Mouse (Mus musculus) NIH3T3 (cell line): Measurements from ENCODE around the gene Abcc6.
"Not testable (repeated sequence)": the region's sequence is repeated elsewhere in the genome, so short reads cannot be mapped to it uniquely, and the experiment has no call there.

ENCODE experiments used
- DNase-seq: peaks from one replicate; pipeline ENCODE4 v3.0.0-alpha.2; 2012; ENCODE audit warnings: low read depth

The Abcc6 gene

GRCm38 (mm10) chr7:45933766-45934165, 96.3 kb downstream of the Abcc6 start:
- not testable (repeated sequence) for DNase-seq

- DNase-seq: peak; percentile 32
These were observed 100.4 kb downstream of the Abcc6 start for GRCm38 (mm10) chr7:45929688-45930087.

GRCm38 (mm10) chr7:45928626-45929295, 101.3 kb downstream of the Abcc6 start:
- DNase-seq: no peak

GRCm38 (mm10) chr7:45924429-45924816, 105.7 kb downstream of the Abcc6 start:
- no peak for DNase-seq

GRCm38 (mm10) chr7:45923762-45924428, 106.2 kb downstream of the Abcc6 start, which contains the start of gene Ccdc114:
Ccdc114 (plus strand) TSS chr7:45924072.
- DNase-seq: no peak

- no peak for DNase-seq
These were observed 107.0 kb downstream of the Abcc6 start for GRCm38 (mm10) chr7:45922928-45923761.

- no peak for DNase-seq
These were observed 108.0 kb downstream of the Abcc6 start for GRCm38 (mm10) chr7:45921950-45922600.

GRCm38 (mm10) chr7:45921242-45921621, 108.9 kb downstream of the Abcc6 start, which contains the start of gene Emp3:
Emp3 (minus strand) TSS chr7:45921404.
- DNase-seq: peak; percentile 91

GRCm38 (mm10) chr7:45920583-45921241, 109.4 kb downstream of the Abcc6 start:
- peak; percentile 95 for DNase-seq

GRCm38 (mm10) chr7:45919761-45920160, 110.3 kb downstream of the Abcc6 start:
- no peak for DNase-seq

GRCm38 (mm10) chr7:45919083-45919671, 110.9 kb downstream of the Abcc6 start:
- no peak for DNase-seq

- DNase-seq: no peak
These were observed 112.2 kb downstream of the Abcc6 start for GRCm38 (mm10) chr7:45917926-45918325.
